Mouse (Mus musculus): ENCODE measurements around the gene Ddx59. TPM values are rescaled to one million over a fixed set of nuclear protein-coding genes. Genes with fewer than 3 reads are reported as not detected.

The Ddx59 gene
- polyA plus RNA-seq, 1 experiment from 2014 or later = 18.2 TPM

GRCm38 (mm10) chr1:136452421-136452820 is 37.4 kb downstream of the Ddx59 start:
- H3K4me2 ChIP-seq = no peak overlapping the region
- no peak overlapping the region for H3K9ac ChIP-seq
- H3K36me3 ChIP-seq (ENCODE audit: poor library complexity, severe bottlenecking) = no peaks in the 10 kb centered on the region
- H3K27ac ChIP-seq = no peak overlapping the region
- no peaks in the 10 kb centered on the region for H3K9me3 ChIP-seq (replicated peaks)
- no peak overlapping the region for H3K4me3 ChIP-seq
- 82% methylated on average over 5 of the region's 5 CpGs for WGBS
- peaks cover 26% of the 10 kb centered on the region for H3K27me3 ChIP-seq
- peaks cover 9% of the 10 kb centered on the region; the same call in 1 of the 2 replicates for H3K4me1 ChIP-seq
- no peak for ATAC-seq

GRCm38 (mm10) chr1:136455756-136456585 is 40.9 kb downstream of the Ddx59 start:
- Histone ChIP-seq H3K27ac (no peak overlapping the region), H3K4me1 (peaks cover 12% of the 10 kb centered on the region; the same call in 1 of the 2 replicates), H3K36me3 (ENCODE audit: poor library complexity, severe bottlenecking) (no peaks in the 10 kb centered on the region), H3K4me2 (no peak overlapping the region), H3K4me3 (no peak overlapping the region), H3K27me3 (peaks cover 39% of the 10 kb centered on the region), H3K9me3 (replicated peaks) (no peaks in the 10 kb centered on the region), H3K9ac (no peak overlapping the region)
- 73% methylated on average over 17 of the region's 17 CpGs for WGBS
- no peak for ATAC-seq

GRCm38 (mm10) chr1:136456741-136457140 is 41.7 kb downstream of the Ddx59 start:
- Histone ChIP-seq H3K4me1 (peaks cover 12% of the 10 kb centered on the region; the same call in 1 of the 2 replicates), H3K9me3 (replicated peaks) (no peaks in the 10 kb centered on the region), H3K4me3 (no peak overlapping the region), H3K27me3 (peaks cover 43% of the 10 kb centered on the region), H3K27ac (no peak overlapping the region), H3K36me3 (ENCODE audit: poor library complexity, severe bottlenecking) (no peaks in the 10 kb centered on the region), H3K4me2 (no peak overlapping the region), H3K9ac (no peak overlapping the region)
- 84% methylated on average over 6 of the region's 6 CpGs for WGBS
- ATAC-seq = no peak

GRCm38 (mm10) chr1:136457403-136457802 is 42.3 kb downstream of the Ddx59 start:
- H3K27ac ChIP-seq = no peak overlapping the region
- no peaks in the 10 kb centered on the region for H3K36me3 ChIP-seq (ENCODE audit: poor library complexity, severe bottlenecking)
- no peaks in the 10 kb centered on the region for H3K9me3 ChIP-seq (replicated peaks)
- no peak for ATAC-seq
- no peak overlapping the region for H3K4me3 ChIP-seq
- H3K4me1 ChIP-seq = peaks cover 12% of the 10 kb centered on the region; the same call in 1 of the 2 replicates
- H3K4me2 ChIP-seq = no peak overlapping the region
- H3K9ac ChIP-seq = no peak overlapping the region
- H3K27me3 ChIP-seq = peaks cover 43% of the 10 kb centered on the region
- WGBS = 54% methylated on average over 4 of the region's 4 CpGs

- H3K4me1 ChIP-seq = peaks cover 12% of the 10 kb centered on the region; the same call in 1 of the 2 replicates
- ATAC-seq = 0 out of 2 replicates have a peak, but pooled peaks have one; percentile 37
These were observed 43.7 kb downstream of the Ddx59 start for GRCm38 (mm10) chr1:136458691-136459245.

GRCm38 (mm10) chr1:136462443-136462842 is 47.4 kb downstream of the Ddx59 start:
- no peak for ATAC-seq
- Histone ChIP-seq H3K9ac (no peak overlapping the region), H3K36me3 (ENCODE audit: poor library complexity, severe bottlenecking) (no peaks in the 10 kb centered on the region), H3K9me3 (replicated peaks) (no peaks in the 10 kb centered on the region), H3K27me3 (peaks cover 17% of the 10 kb centered on the region), H3K4me1 (peaks cover 15% of the 10 kb centered on the region), H3K4me3 (no peak overlapping the region), H3K27ac (no peak overlapping the region), H3K4me2 (no peak overlapping the region)
- WGBS = 57% methylated on average over 10 of the region's 10 CpGs

More at GRCm38 (mm10) chr1:136458691-136459245, 43.7 kb downstream of the Ddx59 start:
- Histone ChIP-seq H3K27me3 (peaks cover 43% of the 10 kb centered on the region), H3K27ac (no peak overlapping the region), H3K9me3 (replicated peaks) (no peaks in the 10 kb centered on the region), H3K4me3 (no peak overlapping the region), H3K9ac (no peak overlapping the region), H3K36me3 (ENCODE audit: poor library complexity, severe bottlenecking) (no peaks in the 10 kb centered on the region), H3K4me2 (no peak overlapping the region)
- WGBS = 22% methylated on average over 9 of the region's 9 CpGs

- H3K4me1 ChIP-seq = peaks cover 20% of the 10 kb centered on the region
- H3K9ac ChIP-seq = no peak overlapping the region
- H3K4me3 ChIP-seq = no peak overlapping the region
- no peak overlapping the region for H3K4me2 ChIP-seq
- H3K9me3 ChIP-seq (replicated peaks) = no peaks in the 10 kb centered on the region
- no peak for ATAC-seq
- peaks cover 20% of the 10 kb centered on the region for H3K36me3 ChIP-seq (ENCODE audit: poor library complexity, severe bottlenecking)
- peaks cover 12% of the 10 kb centered on the region for H3K27me3 ChIP-seq
- no peak overlapping the region for H3K27ac ChIP-seq
These were observed 50.1 kb downstream of the Ddx59 start for GRCm38 (mm10) chr1:136465168-136465567.

- Histone ChIP-seq H3K36me3 (ENCODE audit: poor library complexity, severe bottlenecking) (peaks cover 20% of the 10 kb centered on the region), H3K9ac (peak within 1 kb of the TSS; percentile 71), H3K27ac (no peak within 1 kb of the TSS), H3K4me3 (peak within 1 kb of the TSS; percentile 57), H3K4me1 (peaks cover 25% of the 10 kb centered on the region), H3K4me2 (peak within 1 kb of the TSS; percentile 96), H3K27me3 (peaks cover under 1% of the 10 kb centered on the region; the same call in 1 of the 2 replicates), H3K9me3 (replicated peaks) (no peaks in the 10 kb centered on the region)
- WGBS = under 1% methylated on average over 52 of the region's 52 CpGs
- ATAC-seq = peak; percentile 99
These were observed 51.2 kb downstream of the Ddx59 start, which contains the start of gene Kif14 for GRCm38 (mm10) chr1:136466143-136466811. Gene Kif14, plus strand, starts transcription at chr1:136466343.

DNA sequence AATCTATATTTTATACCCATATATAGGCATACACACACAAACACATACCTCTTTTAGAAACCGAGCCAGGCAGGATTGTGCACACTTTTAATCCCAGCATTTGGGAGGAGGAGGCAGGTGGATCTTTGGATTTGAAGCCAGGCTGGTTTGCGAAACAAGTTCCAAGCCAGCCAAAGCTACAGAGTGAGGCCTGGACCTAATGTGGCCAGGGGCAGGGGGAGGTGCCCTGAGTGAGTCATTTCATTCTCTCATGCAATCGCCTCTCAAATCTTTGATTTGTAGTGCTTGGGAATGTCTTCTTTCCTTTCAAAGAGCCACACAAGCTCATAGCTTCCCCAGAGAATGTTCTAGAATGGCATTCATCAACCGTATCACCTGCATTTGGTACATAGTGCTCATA is 54.3 kb downstream of the Ddx59 start:
- Histone ChIP-seq H3K36me3 (ENCODE audit: poor library complexity, severe bottlenecking) (peaks cover 42% of the 10 kb centered on the region), H3K4me1 (peaks cover 25% of the 10 kb centered on the region), H3K4me2 (no peak overlapping the region), H3K27me3 (no peaks in the 10 kb centered on the region), H3K9ac (no peak overlapping the region), H3K4me3 (no peak overlapping the region), H3K9me3 (replicated peaks) (no peaks in the 10 kb centered on the region), H3K27ac (no peak overlapping the region)
- ATAC-seq = no peak
- WGBS = 93% methylated on average over 4 of the region's 4 CpGs

DNA sequence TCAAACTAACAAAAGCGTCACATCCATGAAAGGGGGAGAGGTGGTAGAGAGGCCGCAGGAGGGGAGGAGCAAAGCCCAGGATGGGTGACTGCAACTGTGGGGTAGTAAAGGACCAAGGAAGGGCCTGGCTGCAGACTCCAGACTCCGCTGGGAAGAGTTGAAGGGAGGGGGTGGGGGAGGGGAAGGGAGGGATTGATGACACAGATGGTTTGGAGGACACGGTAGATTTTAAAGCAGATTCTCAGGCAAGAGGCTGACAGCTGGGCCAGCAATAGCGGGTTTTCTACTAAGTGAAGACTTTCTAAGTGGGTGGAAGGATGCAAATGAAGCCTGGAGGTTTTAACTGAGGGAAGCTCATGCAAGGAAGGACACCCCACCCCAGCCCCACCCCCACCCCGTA is 55.4 kb downstream of the Ddx59 start:
- 29% methylated on average over 6 of the region's 6 CpGs for WGBS
- Histone ChIP-seq H3K27ac (no peak overlapping the region), H3K27me3 (no peaks in the 10 kb centered on the region), H3K4me2 (no peak overlapping the region), H3K4me3 (no peak overlapping the region), H3K36me3 (ENCODE audit: poor library complexity, severe bottlenecking) (peaks cover 49% of the 10 kb centered on the region), H3K9ac (no peak overlapping the region), H3K9me3 (replicated peaks) (no peaks in the 10 kb centered on the region), H3K4me1 (peaks cover 25% of the 10 kb centered on the region)
- ATAC-seq = no peak

Measured in forebrain, embryonic 13.5 days (tissue).